Mouse (Mus musculus): ENCODE measurements around the gene Cbx5. TPM values are rescaled to one million over a fixed set of nuclear protein-coding genes. Genes with fewer than 3 reads are reported as not detected.

The Cbx5 gene
- polyA plus RNA-seq, 1 experiment: 23.9 TPM

- peak; percentile 58 for DNase-seq (ENCODE audit: low spot score)
Measured at GRCm38 (mm10) chr15:103214971-103215907, 24.4 kb downstream of the Cbx5 start.

GRCm38 (mm10) chr15:103214149-103214548 is 25.5 kb downstream of the Cbx5 start:
- no peak for DNase-seq (ENCODE audit: low spot score)

DNA sequence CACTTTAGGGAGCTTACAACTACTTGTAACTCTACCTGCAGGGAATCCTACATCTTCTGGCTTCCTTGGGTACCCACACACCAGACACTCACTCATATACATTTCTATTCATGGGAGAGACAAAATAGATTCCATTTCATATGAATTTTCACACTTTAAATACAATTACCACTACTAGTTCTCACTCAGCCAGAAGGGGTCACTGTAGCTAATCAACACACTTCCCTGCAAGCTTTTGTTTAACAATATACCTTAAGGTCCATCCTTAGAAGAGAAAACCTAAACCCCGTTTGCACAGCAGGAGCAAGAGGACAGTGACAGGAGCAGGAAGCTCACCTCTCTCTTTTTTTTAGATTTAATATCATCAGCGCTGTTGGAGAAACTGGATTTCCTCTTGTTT is 34.5 kb downstream of the Cbx5 start:
- DNase-seq (ENCODE audit: low spot score): no peak

DNA sequence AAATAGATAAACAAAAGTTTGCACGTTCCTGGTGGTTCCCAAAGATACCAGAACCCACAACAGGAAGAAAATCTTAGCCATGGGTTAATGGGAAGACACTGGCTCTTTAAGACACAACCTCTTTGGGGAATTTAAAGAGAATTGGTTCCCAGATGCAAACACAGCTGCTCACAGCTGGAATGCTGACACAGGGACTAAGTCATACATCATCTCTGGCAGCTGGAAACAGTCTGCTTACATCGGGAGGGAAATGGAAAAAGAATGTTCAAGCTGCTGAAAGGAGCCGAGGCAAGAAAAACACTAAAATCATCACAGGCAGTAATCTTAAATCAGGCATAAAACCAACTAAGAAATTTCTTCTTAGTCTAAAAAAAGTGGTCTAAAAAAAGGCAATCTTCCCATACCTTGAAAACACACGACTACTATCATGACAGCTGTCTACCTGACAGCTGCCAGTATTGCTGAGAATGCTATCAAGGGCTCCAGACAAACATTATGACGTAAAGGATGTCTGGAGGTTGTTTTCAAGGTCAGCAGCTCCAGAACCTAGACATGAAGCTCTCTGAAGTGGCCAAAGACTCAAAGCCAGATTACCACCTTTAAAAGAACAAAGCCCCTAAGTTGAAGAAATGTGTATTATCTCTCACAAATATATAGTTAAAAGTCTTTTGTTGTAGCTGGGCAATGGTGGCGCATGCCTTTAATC is 37.4 kb downstream of the Cbx5 start:
- no peak for DNase-seq (ENCODE audit: low spot score)

DNA sequence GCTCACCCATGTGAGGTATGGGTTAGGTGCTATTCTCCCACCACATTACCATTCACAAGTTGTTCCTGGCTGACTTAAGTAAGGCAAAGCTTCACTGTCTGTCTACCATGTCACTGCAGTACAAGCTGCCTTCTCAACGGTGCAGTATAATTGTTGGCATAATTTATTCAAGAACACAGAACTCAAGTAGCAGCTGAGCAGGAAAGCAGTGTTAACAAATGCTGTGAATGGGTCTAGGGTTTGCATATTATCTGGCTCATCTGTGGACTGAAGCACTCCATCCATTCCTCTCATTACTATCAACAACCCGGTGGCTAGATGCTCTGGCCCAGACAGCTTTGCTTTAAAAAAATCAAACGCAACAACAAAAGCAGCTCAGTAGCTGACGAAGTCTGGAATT is 41.8 kb downstream of the Cbx5 start:
- DNase-seq (ENCODE audit: low spot score): no peak

GRCm38 (mm10) chr15:103196835-103197234 is 42.8 kb downstream of the Cbx5 start:
- DNase-seq (ENCODE audit: low spot score): no peak

DNA sequence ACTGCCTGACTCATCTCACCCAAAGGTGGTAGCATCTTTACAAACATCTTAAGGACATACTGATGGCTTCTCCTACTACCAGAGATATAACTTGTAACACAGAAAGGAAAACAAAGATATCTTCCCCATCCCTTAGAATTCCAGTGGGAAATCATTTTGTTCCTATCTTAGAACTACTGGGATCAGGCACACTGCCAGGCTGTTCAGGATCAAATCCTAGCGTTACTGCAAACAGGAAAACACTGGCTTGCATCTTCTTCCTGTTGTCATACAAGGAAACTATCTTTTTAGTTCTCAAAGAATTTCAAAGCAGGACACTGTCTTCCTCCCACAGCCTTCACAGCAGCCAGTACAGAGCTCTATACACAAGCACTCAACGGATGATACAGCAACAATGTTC is 46.0 kb downstream of the Cbx5 start:
- no peak for DNase-seq (ENCODE audit: low spot score)

GRCm38 (mm10) chr15:103190531-103191462 is 48.8 kb downstream of the Cbx5 start:
- no peak for DNase-seq (ENCODE audit: low spot score)

- DNase-seq (ENCODE audit: low spot score): no peak
Measured at GRCm38 (mm10) chr15:103190083-103190482, 49.5 kb downstream of the Cbx5 start.

- no peak for DNase-seq (ENCODE audit: low spot score)
Measured at GRCm38 (mm10) chr15:103187803-103188202, 51.8 kb downstream of the Cbx5 start.

DNA sequence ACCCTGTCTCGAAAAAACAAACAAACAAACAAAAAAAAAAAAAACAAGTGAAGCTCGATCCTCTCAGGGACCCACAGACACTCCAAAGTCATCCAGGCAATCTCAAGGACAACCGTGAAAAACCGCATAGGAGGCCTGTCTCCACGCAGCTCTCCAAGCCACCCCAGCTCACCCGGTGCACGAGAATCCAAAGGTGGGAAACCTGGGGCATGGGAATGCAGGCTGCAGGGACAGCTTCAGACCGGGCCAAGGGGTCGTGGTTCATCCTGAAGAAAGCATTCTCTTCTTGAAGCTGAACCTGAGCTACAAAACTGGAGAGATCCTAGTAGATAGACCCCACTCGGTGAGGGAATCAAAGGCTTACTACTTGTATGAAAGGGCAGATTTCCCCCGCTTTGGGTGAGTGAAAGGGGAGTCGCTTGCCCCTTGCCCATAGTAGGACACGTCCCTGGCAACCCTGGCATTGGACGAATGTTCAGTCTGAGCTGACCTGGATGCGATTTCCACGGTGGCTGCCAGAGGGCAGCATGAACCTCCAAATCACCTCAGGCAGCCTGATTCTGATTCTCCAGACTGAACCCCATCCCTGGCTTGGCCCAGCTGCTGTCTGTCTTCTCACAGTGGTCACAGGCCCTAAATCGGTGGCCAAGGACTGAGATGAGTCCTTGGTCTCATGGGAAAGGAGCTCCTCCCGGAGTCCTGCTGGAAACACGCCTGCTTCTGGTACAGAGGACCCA is 54.0 kb downstream of the Cbx5 start:
- no peak for DNase-seq (ENCODE audit: low spot score)

DNA sequence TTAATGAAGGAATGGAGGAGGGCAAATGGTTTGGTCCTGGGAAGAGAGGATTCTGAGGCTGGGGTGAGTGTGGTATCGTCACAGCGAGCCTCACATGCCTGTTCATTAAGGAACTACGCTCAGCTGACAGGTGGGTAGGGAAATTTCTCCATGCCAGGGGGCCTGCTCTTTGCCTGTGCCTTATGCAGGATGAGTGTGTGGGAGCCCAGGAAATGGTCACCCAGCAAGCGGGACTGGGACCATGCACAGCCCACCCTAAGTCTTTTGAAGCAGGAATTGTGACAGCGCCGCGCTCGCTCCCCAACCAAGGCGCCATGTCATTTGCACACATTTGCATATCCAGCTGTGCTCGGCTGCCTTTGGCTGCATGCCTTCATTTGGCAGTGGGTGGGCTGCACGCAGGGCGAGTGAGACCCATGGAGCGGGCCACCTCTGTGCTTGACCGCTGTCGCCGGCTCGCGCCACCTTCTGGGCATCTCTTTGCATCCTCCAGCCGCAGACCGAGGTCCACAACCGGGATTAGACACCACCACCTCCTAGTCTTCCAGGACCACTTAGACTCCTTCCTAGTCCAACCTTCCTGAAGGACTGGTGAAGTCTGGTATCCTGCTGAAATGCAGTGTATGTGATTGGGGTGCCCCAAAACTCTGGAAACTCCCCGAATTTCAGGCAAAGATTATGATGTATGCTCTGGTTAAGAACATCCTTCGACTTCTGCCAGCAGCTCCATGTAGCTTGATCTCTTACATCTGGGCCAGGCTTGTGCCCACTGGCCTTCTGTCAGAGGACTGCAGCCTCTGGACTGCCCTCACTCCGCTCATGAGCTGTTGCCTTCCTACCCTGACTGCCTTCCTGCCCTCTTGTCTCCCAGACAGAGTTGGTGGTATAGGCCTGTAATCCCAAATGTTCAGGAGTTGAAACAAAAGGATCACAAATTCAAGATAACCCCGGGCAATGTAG is 55.7 kb downstream of the Cbx5 start:
- no peak for DNase-seq (ENCODE audit: low spot score)

DNA sequence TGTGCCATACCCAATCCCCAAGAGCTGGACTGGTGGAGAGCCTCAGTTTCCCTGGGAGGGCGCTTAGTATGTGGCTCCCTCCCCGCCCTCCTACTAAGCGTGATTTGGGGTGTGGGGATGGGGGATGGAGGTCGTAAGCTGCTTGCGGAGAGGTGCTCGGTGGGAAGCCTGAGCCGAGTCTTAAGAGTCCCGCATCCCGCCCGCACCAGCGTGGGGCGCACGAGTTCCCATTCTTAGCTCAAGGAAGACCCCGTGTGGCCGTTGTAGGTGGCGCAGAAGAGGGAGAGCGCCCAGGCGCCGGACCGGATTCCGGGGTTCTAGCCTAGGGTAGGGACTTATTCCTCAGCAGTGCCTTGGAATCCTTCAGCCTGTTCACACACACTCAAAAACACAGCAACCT is 56.5 kb downstream of the Cbx5 start:
- no peak for DNase-seq (ENCODE audit: low spot score)

- DNase-seq (ENCODE audit: low spot score): peak; percentile 77
Measured at GRCm38 (mm10) chr15:103182166-103182790, 57.3 kb downstream of the Cbx5 start.

GRCm38 (mm10) chr15:103180406-103180805 is 59.2 kb downstream of the Cbx5 start:
- no peak for DNase-seq (ENCODE audit: low spot score)

- no peak for DNase-seq (ENCODE audit: low spot score)
Measured at GRCm38 (mm10) chr15:103178767-103179166, 60.8 kb downstream of the Cbx5 start.

DNA sequence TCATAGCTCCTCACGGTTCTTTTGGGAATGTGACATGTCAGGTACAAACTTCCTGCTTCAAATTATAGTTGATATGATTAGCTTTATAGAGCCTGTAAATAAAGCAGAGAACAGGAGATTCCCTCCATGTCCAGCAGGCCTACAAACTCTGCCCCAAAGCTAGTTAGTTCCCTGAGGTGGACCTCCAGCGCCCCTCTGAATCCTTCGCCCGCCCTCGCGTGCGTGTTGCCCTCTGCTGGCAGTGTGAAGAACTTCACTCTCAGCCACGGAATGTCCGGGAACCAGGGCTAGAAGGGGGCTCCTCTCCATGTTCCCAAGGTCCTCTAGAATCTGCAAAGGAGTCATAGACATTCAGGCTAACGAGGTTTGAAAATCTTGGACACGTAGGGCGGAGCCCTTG is 61.5 kb downstream of the Cbx5 start:
- DNase-seq (ENCODE audit: low spot score): no peak

- no peak for DNase-seq (ENCODE audit: low spot score)
Measured at GRCm38 (mm10) chr15:103177611-103178041, 62.0 kb downstream of the Cbx5 start.

GRCm38 (mm10) chr15:103176874-103177421 is 62.7 kb downstream of the Cbx5 start:
- DNase-seq (ENCODE audit: low spot score): peak; percentile 85
